Mouse (Mus musculus): ENCODE results near the gene Ermard. TPM values are rescaled to one million over a fixed set of nuclear protein-coding genes. Genes with fewer than 3 reads are reported as not detected.
"Not testable (repeated sequence)": the region's sequence is repeated elsewhere in the genome, so short reads cannot be mapped to it uniquely, and the experiment has no call there.

The Ermard gene
- 10 to 100 TPM; 91.8 to 93.3 TPM for total RNA-seq (2021)
- long read RNA-seq, experiment 1, partial matches to known transcripts, result 4 of 18 reads
- long read RNA-seq, experiment 1, other reads (novel, unspliced or antisense), result 14 of 18 reads
- long read RNA-seq, experiment 2, partial matches to known transcripts, result 3 of 28 reads
- long read RNA-seq, experiment 2, other reads (novel, unspliced or antisense), result 20 of 28 reads

DNA sequence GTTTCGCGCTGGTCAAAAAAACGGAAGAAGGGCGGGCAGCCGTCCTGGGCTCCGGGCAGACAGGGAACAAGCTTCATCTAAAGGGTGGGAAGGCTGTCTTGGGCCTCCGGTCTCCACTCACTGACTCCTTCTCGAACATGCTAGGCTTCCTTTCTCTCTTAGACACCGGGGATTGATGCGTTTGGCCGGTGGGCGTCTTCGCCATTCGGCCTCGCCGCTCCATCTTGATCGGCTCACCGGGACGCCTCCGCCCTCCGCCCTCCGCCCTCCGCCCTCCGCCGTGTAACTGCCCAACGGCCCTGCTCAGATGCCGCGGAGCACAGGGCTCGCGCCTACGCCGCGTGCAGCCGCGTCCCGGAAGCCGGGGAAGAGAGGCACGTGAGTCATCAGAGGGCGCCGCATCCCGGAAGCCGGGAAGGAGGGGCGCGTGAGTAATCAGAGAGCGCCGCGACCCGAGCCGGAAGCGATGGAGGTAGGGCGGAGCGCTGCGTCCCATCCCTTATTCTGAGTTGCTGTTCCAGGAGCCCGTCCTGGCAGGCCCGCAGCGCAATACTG lies at the start of gene Ermard, which contains the start of the genes Tcte3 and Gm3448:
Gene Ermard (plus strand): TSS at position 34 of the 555 bp plus-strand sequence.
Gene Tcte3 (minus strand): TSS at position 314 of the 555 bp plus-strand sequence.
Gene Gm3448 (minus strand): TSS at position 363 of the 555 bp plus-strand sequence.
- peak in 1 of 2 experiments; percentile 20 for DNase-seq (ENCODE audit: low spot score in 2 of 2)

DNA sequence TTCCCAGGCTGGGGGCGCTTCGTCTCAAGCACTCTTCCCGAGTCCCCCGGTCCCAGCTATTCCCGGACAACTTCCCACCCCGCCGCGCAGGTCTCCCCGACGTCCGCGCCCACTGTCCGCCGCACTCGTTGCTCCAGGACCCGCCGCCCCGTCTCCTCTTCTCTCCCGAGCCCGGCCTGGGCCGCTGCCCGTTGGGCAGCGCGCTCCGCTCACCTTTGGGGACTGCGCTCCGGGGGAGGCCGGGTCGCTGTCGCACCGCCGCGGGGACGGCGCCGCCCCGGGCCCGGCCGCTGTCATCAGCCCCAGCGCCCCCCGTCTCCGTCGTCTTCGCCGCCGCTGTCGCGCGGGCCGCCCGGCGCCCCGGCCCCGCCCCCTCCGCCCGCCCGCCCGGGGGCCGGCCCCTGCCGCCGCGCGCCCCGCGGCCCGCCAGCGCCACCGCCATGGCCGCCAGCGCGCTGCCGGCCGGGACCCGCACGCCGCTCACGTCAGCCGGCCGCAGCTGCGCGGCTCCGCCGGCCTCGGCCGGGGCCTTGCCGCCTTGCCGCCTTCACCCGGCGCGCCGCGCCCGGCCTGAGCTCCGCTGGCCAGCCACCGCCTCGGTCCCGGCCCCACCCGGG lies 48.4 kb upstream of the Ermard start:
- not testable (repeated sequence) for DNase-seq (ENCODE audit: low spot score in 2 of 2)

DNA sequence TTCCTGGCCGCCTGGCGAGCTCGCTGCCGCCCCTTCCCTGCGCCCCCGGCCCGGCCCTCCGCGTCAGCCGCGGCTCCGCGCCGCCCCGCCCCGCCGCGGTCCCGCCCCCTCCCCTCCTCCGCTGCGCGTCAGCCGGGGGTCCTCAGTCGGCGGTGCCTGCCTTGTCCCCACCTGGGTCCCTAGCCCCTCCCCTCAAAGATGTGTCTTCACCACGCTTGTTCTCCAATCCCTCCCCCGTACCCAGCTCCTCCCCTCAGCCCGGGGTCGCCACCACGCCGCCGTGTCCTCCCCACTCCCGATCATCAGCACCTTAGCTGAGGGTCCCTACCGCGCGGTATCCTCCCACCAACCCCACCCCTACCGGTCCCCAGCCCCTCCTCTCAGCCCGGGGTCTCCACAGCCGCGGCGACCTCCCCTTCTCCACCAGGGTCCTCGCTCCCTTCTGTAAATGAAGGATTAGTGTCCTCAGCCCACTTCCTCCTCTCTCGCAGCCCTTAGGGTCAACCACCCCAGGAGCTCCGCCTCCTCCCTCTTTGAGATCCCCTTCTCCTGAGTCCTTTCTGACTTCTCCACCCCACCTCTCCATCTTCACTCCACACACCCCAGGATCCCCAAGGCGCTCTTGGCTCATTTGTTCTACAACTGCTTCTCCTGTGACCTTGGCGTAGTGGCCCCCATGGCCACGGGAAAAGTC lies 47.7 kb upstream of the Ermard start:
- not testable (repeated sequence) for DNase-seq (ENCODE audit: low spot score in 2 of 2)

DNA sequence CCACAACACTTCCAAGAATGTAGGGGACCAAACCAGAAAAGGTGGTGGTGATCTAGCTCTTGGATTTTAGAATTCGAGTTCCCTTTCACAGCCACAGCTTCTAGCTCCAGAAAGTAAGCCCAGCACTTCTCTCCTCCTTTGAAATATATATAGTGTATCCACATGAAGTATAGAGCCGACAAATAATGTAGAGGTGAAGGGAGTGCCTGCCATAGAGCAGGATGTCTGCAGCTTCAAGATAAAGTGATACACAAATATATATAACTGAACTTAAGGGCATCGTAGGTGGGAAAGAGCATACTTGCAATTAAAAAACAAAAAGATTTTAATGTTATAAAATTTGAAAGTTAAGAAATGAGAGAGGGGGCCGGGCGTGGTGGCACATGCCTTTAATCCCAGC lies 46.9 kb upstream of the Ermard start:
- DNase-seq (ENCODE audit: low spot score in 2 of 2), result not testable (repeated sequence)

DNA sequence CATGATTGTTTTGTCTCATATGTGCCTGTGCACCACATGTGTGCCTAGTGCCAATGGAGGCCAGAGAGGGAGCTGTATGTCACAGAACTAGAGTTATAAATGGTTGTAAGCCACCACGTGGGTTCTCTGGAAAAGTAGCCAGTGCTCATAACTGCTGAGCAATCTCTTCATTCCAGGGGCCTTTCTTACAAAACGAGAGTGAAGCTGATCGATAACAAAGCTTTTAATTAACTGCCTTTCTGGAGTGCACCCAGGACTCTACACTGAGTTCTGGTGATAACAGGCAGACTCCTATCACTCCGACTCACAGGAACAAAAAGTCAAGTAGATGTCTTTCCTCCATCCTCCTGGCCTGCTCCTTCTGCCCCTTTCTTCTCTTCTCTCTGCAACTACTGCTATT lies 41.0 kb upstream of the Ermard start:
- not testable (repeated sequence) for DNase-seq (ENCODE audit: low spot score in 2 of 2)

DNA sequence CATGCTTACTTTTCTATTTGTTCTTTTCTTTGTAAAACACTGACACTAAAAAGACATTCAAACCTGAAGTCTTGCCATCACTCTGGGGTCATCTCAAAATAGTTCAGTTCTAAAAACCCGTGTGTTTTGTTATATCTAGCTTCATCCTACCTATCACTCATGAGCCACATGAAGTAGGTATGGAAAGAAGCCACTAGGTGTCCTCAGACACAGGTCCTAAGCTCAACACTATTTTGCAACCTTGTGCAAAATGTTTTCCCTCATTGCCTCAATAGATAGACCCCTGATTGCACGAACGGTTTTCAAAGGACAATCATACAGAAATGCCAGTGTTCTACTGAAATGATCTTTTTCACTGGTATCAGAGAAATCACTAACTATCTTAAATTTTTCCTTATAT lies 31.9 kb upstream of the Ermard start:
- DNase-seq (ENCODE audit: low spot score in 2 of 2), result not testable (repeated sequence)

DNA sequence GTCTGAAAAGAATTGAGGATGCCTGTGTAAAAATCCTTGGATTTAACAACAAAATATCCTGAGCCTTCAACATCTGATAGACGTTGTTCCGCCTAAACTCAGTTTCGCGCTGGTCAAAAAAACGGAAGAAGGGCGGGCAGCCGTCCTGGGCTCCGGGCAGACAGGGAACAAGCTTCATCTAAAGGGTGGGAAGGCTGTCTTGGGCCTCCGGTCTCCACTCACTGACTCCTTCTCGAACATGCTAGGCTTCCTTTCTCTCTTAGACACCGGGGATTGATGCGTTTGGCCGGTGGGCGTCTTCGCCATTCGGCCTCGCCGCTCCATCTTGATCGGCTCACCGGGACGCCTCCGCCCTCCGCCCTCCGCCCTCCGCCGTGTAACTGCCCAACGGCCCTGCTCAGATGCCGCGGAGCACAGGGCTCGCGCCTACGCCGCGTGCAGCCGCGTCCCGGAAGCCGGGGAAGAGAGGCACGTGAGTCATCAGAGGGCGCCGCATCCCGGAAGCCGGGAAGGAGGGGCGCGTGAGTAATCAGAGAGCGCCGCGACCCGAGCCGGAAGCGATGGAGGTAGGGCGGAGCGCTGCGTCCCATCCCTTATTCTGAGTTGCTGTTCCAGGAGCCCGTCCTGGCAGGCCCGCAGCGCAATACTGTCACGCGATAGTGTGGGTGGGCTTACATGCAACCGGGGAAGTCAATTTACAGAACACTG lies 31.1 kb upstream of the Ermard start, which contains the start of gene Gm3435:
Gene Gm3435 (plus strand): TSS at position 471 of the 708 bp plus-strand sequence.
- not testable (repeated sequence) for DNase-seq (ENCODE audit: low spot score in 2 of 2)

DNA sequence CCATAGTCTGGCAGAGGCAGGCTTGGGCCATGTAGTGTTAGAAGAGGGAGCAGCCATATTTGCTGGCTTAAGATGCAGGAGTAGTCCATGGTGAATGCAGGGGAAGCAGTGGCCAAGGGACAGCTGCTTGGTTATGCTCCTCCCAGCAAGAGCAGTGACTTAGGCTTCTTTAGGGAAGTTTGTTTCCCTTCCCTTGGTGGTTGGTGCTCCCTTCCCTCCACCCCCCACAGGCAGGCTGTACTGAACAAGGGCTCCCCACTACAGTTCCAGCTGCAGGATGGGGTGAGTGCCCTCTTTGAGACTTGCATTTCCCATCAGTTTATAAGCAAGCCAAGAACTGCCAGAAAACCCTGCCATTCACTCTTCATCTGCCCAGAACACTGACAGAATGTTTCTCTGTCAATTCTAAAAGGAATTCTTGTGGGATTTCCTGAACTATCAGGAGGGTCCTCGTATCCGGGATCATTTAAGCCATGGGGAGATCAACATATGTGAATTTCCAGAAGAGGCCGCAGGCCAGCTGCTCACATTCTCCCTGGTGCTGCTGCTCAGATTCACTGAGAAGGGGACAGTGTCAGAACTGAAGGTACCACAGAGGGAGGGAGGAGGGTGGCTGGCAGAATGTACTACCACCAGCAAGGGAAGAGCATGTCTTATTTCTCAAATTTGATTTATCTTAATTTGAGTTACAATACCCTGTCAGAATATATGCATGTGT lies 19.3 kb upstream of the Ermard start:
- peak; percentile 1 to 2 for DNase-seq (ENCODE audit: low spot score in 2 of 2)

DNA sequence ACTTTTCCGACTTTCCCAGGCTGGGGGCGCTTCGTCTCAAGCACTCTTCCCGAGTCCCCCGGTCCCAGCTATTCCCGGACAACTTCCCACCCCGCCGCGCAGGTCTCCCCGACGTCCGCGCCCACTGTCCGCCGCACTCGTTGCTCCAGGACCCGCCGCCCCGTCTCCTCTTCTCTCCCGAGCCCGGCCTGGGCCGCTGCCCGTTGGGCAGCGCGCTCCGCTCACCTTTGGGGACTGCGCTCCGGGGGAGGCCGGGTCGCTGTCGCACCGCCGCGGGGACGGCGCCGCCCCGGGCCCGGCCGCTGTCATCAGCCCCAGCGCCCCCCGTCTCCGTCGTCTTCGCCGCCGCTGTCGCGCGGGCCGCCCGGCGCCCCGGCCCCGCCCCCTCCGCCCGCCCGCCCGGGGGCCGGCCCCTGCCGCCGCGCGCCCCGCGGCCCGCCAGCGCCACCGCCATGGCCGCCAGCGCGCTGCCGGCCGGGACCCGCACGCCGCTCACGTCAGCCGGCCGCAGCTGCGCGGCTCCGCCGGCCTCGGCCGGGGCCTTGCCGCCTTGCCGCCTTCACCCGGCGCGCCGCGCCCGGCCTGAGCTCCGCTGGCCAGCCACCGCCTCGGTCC lies 17.0 kb upstream of the Ermard start:
- DNase-seq (ENCODE audit: low spot score in 2 of 2), result not testable (repeated sequence)

DNA sequence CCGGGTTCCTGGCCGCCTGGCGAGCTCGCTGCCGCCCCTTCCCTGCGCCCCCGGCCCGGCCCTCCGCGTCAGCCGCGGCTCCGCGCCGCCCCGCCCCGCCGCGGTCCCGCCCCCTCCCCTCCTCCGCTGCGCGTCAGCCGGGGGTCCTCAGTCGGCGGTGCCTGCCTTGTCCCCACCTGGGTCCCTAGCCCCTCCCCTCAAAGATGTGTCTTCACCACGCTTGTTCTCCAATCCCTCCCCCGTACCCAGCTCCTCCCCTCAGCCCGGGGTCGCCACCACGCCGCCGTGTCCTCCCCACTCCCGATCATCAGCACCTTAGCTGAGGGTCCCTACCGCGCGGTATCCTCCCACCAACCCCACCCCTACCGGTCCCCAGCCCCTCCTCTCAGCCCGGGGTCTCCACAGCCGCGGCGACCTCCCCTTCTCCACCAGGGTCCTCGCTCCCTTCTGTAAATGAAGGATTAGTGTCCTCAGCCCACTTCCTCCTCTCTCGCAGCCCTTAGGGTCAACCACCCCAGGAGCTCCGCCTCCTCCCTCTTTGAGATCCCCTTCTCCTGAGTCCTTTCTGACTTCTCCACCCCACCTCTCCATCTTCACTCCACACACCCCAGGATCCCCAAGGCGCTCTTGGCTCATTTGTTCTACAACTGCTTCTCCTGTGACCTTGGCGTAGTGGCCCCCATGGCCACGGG lies 16.4 kb upstream of the Ermard start:
- not testable (repeated sequence) for DNase-seq (ENCODE audit: low spot score in 2 of 2)

DNA sequence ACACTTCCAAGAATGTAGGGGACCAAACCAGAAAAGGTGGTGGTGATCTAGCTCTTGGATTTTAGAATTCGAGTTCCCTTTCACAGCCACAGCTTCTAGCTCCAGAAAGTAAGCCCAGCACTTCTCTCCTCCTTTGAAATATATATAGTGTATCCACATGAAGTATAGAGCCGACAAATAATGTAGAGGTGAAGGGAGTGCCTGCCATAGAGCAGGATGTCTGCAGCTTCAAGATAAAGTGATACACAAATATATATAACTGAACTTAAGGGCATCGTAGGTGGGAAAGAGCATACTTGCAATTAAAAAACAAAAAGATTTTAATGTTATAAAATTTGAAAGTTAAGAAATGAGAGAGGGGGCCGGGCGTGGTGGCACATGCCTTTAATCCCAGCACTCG lies 15.5 kb upstream of the Ermard start:
- DNase-seq (ENCODE audit: low spot score in 2 of 2), result not testable (repeated sequence)

DNA sequence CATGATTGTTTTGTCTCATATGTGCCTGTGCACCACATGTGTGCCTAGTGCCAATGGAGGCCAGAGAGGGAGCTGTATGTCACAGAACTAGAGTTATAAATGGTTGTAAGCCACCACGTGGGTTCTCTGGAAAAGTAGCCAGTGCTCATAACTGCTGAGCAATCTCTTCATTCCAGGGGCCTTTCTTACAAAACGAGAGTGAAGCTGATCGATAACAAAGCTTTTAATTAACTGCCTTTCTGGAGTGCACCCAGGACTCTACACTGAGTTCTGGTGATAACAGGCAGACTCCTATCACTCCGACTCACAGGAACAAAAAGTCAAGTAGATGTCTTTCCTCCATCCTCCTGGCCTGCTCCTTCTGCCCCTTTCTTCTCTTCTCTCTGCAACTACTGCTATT lies 9.6 kb upstream of the Ermard start:
- DNase-seq (ENCODE audit: low spot score in 2 of 2), result not testable (repeated sequence)

DNA sequence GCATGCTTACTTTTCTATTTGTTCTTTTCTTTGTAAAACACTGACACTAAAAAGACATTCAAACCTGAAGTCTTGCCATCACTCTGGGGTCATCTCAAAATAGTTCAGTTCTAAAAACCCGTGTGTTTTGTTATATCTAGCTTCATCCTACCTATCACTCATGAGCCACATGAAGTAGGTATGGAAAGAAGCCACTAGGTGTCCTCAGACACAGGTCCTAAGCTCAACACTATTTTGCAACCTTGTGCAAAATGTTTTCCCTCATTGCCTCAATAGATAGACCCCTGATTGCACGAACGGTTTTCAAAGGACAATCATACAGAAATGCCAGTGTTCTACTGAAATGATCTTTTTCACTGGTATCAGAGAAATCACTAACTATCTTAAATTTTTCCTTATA lies 553 bp upstream of the Ermard start:
- not testable (repeated sequence) for DNase-seq (ENCODE audit: low spot score in 2 of 2)

DNA sequence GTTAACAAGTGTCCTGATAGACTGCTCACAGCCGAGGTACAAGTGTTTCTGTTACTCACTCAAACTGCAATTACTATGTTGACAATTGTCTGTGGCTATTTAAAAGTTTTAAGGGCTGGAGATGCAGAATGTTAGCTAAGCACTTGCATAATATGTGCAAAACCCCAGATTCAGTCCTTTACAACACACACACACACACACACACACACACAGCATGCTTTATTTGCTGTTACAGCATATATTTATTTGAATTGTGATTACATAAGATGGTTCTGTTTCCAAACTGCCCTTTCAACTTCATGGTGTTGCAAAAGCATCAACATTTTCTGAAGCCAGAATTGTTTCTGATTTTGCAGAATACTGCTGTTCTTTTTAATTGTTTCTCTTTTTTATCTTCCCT lies 9.3 kb downstream of the Ermard start:
- not testable (repeated sequence) for DNase-seq (ENCODE audit: low spot score in 2 of 2)

DNA sequence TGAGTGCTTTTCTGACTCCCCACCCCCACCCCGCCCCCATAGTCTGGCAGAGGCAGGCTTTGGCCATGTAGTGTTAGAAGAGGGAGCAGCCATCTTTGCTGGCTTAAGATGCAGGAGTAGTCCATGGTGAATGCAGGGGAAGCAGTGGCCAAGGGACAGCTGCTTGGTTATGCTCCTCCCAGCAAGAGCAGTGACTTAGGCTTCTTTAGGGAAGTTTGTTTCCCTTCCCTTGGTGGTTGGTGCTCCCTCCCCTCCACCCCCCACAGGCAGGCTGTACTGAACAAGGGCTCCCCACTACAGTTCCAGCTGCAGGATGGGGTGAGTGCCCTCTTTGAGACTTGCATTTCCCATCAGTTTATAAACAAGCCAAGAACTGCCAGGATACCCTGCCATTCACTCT lies 11.8 kb downstream of the Ermard start:
- not testable (repeated sequence) for DNase-seq (ENCODE audit: low spot score in 2 of 2)

DNA sequence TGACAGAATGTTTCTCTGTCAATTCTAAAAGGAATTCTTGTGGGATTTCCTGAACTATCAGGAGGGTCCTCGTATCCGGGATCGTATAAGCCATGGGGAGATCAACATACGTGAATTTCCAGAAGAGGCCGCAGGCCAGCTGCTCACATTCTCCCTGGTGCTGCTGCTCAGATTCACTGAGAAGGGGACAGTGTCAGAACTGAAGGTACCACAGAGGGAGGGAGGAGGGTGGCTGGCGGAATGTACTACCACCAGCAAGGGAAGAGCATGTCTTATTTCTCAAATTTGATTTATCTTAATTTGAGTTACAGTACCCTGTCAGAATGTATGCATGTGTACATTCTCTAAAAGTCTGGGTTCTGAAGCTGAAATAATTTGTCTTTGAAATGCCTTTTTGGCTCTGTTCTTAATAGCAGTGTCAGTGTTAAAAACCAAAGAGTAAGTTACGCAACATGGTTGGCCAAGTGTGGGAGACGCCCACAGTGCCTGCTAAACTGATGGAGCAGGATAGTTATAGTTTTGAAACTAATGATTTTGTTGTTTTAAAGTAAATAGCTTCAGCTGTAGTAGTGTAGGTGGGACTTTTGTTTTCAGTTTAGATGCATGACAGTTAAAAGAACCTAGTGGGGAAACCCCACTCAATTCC lies 12.3 kb downstream of the Ermard start:
- not testable (repeated sequence) for DNase-seq (ENCODE audit: low spot score in 2 of 2)

DNA sequence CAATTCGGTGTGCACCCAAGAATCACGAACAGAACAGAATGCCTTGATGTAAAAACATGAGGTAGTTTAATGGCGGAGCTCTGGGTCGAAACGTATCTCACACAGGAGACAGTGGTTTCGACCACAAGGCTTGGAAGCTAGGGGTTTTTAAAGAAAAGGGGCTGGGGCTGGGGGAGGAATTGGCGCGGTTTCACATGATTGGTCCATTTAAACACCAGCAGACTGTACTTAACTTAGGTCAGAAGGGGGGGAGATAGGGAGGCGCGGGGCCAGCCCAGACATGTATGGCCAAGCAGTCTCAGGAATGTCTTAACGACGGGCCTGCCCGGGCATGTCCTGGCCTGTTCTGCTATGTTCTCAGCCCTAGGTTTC lies 12.8 kb downstream of the Ermard start:
- not testable (repeated sequence) for DNase-seq (ENCODE audit: low spot score in 2 of 2)

DNA sequence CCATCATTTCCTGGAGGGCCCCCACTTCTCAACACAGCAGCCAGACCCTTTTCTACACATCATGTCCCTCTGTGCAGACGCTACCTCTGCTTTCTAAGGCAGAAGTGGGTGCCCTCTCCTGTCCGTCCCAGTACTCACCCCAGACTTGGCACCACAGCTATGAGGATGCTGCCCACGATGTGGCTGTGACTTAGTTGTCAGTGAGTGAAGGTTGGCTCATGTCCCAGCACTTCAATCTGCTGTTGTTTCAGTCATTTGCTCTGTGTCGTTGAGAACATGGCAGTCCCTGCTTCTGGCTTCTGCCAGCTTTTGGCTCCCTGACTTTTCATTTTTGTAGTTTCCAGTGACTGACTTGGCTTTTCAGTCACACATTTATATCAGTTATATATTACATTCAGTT lies 14.9 kb downstream of the Ermard start:
- DNase-seq (ENCODE audit: low spot score in 2 of 2), result no peak

DNA sequence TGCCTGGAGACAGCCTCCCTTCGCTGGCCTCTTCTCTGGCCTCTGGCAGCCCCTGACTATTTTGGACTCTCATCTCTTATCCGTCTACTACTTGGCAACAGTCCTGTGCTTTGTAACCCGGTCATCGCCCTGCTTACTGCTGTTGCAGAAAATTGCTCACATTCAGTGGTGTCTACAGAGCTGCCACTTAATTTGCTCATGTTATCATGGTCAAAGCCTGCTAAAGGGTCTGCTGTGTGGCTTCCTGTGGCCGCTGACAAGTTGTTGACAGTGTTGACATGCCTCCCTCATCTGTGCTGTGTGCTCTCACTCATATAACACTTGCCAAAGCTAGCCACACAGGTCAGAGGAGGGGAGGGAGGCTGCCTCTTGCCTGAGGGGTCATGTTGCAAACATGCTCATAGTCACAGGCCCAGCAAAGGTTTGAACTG lies 17.2 kb downstream of the Ermard start:
- DNase-seq (ENCODE audit: low spot score in 2 of 2), result no peak

All from adrenal gland, postnatal 4 days (tissue).